Mouse (Mus musculus) olfactory bulb, adult 2 months (tissue): ENCODE measurements around the gene Wfikkn1.

Experiments used
- CTCF ChIP-seq: fragments of 200-500 bp; IDR thresholded peaks from 2 replicates; pipeline ENCODE4 v1.5.1; 2012; ENCODE audit warnings: low read depth, mild to moderate bottlenecking, low read length, moderate library complexity; ENCODE audit not compliant: insufficient read depth
- POLR2A ChIP-seq: fragments of 200-500 bp; IDR thresholded peaks from 2 replicates; pipeline ENCODE4 v1.6.1; 2012; ENCODE audit warnings: mild to moderate bottlenecking, low read depth, low read length, moderate library complexity; ENCODE audit not compliant: insufficient read depth

- TF ChIP-seq POLR2A (no peak), CTCF (no peak)
Measured at GRCm38 (mm10) chr17:25843636-25844395, 36.8 kb downstream of the Wfikkn1 start.
